Mouse (Mus musculus): ENCODE results near the gene Ttc22.

DNA sequence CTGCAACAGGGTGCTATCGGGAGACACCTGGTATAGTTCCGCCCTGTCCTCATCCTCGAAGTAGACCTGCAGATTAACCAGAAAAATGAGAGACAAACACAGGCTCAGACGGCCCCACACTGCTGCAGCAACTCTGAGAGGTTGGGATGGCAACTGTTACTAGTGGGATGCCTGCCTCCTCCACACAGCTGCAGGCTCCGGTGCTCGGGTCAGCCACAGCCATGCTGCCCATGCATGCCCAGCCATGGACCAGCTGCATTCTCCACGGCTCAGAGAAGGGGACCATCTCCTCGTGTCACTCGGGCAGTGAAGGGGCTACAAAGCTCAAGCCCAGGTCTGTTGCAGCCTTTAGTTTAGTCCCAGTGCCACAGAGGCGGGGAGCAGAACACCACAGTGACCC, 43.4 kb downstream of the Ttc22 start:
- TF ChIP-seq TAL1 (IDR thresholded peaks at IDR 0.05; ENCODE audit: low read length) (no peak), GATA1 (IDR thresholded peaks at IDR 0.05; ENCODE audit: low read length) (no peak)
